Mouse (Mus musculus) brain, adult 2 months (tissue): Measurements from ENCODE around the gene Olfr726.

Experiments used
- DNase-seq: peaks from one replicate; pipeline ENCODE4 v3.0.0; 2011; ENCODE audit warnings: low read depth, low spot score

The Olfr726 gene

GRCm38 (mm10) chr14:50090853-50091252 is at the start of gene Olfr726:
Gene Olfr726, minus strand, starts transcription at chr14:50090953.
- no peak for DNase-seq

- DNase-seq = no peak
These were observed 32.1 kb upstream of the Olfr726 start, which contains the start of gene Olfr727 for GRCm38 (mm10) chr14:50122886-50123285. Gene Olfr727, plus strand, starts transcription at chr14:50123186.

- DNase-seq = no peak
These were observed 28.0 kb downstream of the Olfr726 start for GRCm38 (mm10) chr14:50062733-50063104.

- DNase-seq = peak; percentile 70
These were observed 28.6 kb downstream of the Olfr726 start for GRCm38 (mm10) chr14:50061955-50062732.

- no peak for DNase-seq
These were observed 29.2 kb downstream of the Olfr726 start for GRCm38 (mm10) chr14:50061590-50061954.

- DNase-seq = no peak
These were observed 29.6 kb downstream of the Olfr726 start for GRCm38 (mm10) chr14:50061179-50061578.

- no peak for DNase-seq
These were observed 50.5 kb downstream of the Olfr726 start, which contains the start of gene Olfr725 for GRCm38 (mm10) chr14:50040275-50040674. Gene Olfr725, minus strand, starts transcription at chr14:50040375.
